Mouse (Mus musculus) cortical plate, adult 2 months (tissue): ENCODE data around the gene Il4ra. TPM values are rescaled to one million over a fixed set of nuclear protein-coding genes. Genes with fewer than 3 reads are reported as not detected.

Experiments
- H3K27ac ChIP-seq: fragments of 200-500 bp; 2 replicates; pipeline ENCODE4 v1.5.1; 2012; ENCODE audit warnings: low read length, control low read depth, inconsistent platforms; ENCODE audit not compliant: insufficient read depth
- H3K4me1 ChIP-seq: fragments of 200-500 bp; 2 replicates; pipeline ENCODE4 v1.6.1; 2011; ENCODE audit warnings: low read length; ENCODE audit not compliant: control insufficient read depth, insufficient read depth
- H3K4me3 ChIP-seq: fragments of 200-500 bp; 2 replicates; pipeline ENCODE4 v1.5.1; 2011; ENCODE audit warnings: mild to moderate bottlenecking, low read length, control low read depth; ENCODE audit not compliant: insufficient read depth
- CTCF ChIP-seq: fragments of 200-500 bp; IDR thresholded peaks from 2 replicates; pipeline ENCODE4 v1.5.1; 2011; ENCODE audit warnings: mild to moderate bottlenecking, control low read depth, low read length; ENCODE audit not compliant: insufficient read depth; ENCODE audit errors: extremely low read depth
- POLR2A ChIP-seq: fragments of 200-500 bp; IDR thresholded peaks from 2 replicates; pipeline ENCODE4 v1.6.1; 2011; ENCODE audit warnings: mild to moderate bottlenecking, low read length, control low read depth; ENCODE audit not compliant: insufficient read depth; ENCODE audit errors: extremely low read depth
- polyA plus RNA-seq: library from polyadenylated mRNA; depleted of rRNA; stranded (reverse); fragments of >200 nt; gene quantifications from 2 replicates; pipeline ENCODE4 v1.2.3, GENCODE M21; 2012; rRNA removed

Il4ra gene
- polyA plus RNA-seq, 1 experiment: 6.2 TPM

DNA sequence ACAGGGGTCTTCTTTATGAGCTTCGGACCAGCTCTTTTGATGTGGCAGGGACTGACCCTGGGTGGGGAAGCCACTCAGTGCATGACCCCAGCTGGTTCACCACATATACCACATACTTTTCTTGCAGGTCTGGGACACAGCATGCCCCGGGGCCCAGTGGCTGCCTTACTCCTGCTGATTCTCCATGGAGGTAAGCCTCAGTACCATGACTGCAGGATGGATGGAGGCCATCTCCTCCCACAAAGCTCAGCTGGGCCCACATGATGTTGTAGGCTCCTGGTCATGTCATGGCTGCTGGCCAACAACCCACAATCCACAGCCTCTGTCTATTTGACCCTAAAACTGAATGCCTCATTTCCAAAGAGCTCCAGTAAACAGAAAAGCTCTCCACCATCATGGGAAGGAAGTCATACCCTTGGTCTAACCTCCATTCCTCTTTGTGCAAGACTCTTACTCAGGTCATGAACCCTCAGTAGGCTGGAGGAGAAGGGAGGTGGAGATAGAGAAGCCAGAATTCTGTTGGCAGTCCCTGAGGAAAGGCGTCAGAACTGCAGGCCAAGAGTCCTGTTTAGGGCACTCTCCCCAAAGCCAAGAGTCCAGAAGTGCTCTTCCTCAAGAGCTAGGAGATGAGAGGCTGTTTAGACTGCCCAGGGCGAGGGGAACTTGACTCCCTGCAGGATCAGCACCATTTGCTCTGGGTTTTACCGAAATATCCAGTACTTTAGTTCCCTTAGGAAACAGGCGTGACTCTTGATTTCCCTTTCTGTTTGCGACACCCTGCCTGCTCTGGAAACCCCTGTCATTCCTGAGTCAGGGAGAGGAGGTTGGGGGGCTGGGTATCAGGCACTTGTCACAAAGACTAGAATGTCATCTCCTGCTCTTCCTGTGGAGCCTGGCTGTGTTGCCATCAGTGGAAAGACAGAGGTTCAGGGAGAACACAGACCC, 71.1 kb downstream of the Il4ra start:
- H3K4me1 ChIP-seq: no peaks in the 10 kb centered on the region
- no peak overlapping the region for H3K4me3 ChIP-seq
- H3K27ac ChIP-seq: no peak overlapping the region
- no peak for TF ChIP-seq CTCF
- no peak for TF ChIP-seq POLR2A

- Histone ChIP-seq H3K4me1 (no peaks in the 10 kb centered on the region), H3K4me3 (no peak overlapping the region)
- no peak for TF ChIP-seq POLR2A
- TF ChIP-seq CTCF: no peak
Observed at GRCm38 (mm10) chr7:125625219-125625618, 73.3 kb downstream of the Il4ra start.

GRCm38 (mm10) chr7:125625829-125626228, 73.9 kb downstream of the Il4ra start:
- no peaks in the 10 kb centered on the region for H3K4me1 ChIP-seq
- H3K4me3 ChIP-seq: no peak overlapping the region
- no peak for TF ChIP-seq POLR2A
- no peak for TF ChIP-seq CTCF
- no peak overlapping the region for H3K27ac ChIP-seq

More at GRCm38 (mm10) chr7:125625219-125625618, 73.3 kb downstream of the Il4ra start:
- no peak overlapping the region for H3K27ac ChIP-seq

Other genes with a start within 250 kb of the Il4ra start
- 5.5 TPM in 2 replicates for gene Kdm8, start 107.4 kb upstream of the Il4ra start, polyA plus RNA-seq
- gene Nsmce1, start 60.5 kb upstream of the Il4ra start, polyA plus RNA-seq: 25.6 and 27.6 TPM in 2 replicates
- 1.3 and 1.5 TPM in 2 replicates for gene Il21r, start 51.3 kb downstream of the Il4ra start, polyA plus RNA-seq
- 54.2 and 56.0 TPM in 2 replicates for gene Gtf3c1, start 155.7 kb downstream of the Il4ra start, polyA plus RNA-seq
- 17.3 and 17.9 TPM in 2 replicates for gene D430042O09Rik, start 155.8 kb downstream of the Il4ra start, polyA plus RNA-seq